Comparison of ENCODE assay signal across 32 mouse cellular contexts in genomic region chr16:39132459-39132858, GRCm38 (mm10).
"Had no signal": no experiment of that assay in that cellular context is flagged by ENCODE, and none has a peak within 500 bp of the region (broad histone marks: within the 10 kb centered on the region; RNA-seq: fewer than 3 reads in every experiment).

No protein-coding gene starts in this region.

- H3K36me3 ChIP-seq: heart, embryonic 10.5 days; heart, embryonic 12.5 days; heart, embryonic 13.5 days; heart, embryonic 15.5 days; hindbrain, embryonic 10.5 days; hindbrain, embryonic 12.5 days; hindbrain, embryonic 13.5 days; hindbrain, embryonic 15.5 days; intestine, embryonic 15.5 days; kidney, embryonic 15.5 days had no signal

- H3K4me2 ChIP-seq: heart, embryonic 11.5 days; heart, embryonic 12.5 days; heart, embryonic 13.5 days; heart, embryonic 15.5 days; hindbrain, embryonic 12.5 days; hindbrain, embryonic 13.5 days; hindbrain, embryonic 14.5 days; hindbrain, embryonic 15.5 days; intestine, embryonic 15.5 days; kidney, embryonic 15.5 days had no signal

- DNase-seq: heart, postnatal 10 days; heart, postnatal 14 days; heart, postnatal 36 days; heart, postnatal 4 days; kidney, adult 11 months; kidney, adult 18-20 months; kidney, adult 2 months; kidney, adult 8-10 months; kidney, adult 9 months; kidney, postnatal 10 days; kidney, postnatal 14 days; kidney, postnatal 25 days; kidney, postnatal 36 days; kidney, postnatal 4 days; layer of hippocampus, adult 9-11 months; layer of hippocampus, postnatal 36 days had no signal

- H3K27ac ChIP-seq: heart, embryonic 10.5 days; heart, embryonic 13.5 days; heart, embryonic 15.5 days; hindbrain, embryonic 10.5 days; hindbrain, embryonic 12.5 days; hindbrain, embryonic 13.5 days; hindbrain, embryonic 14.5 days; hindbrain, embryonic 15.5 days; hindbrain, postnatal 0 days; intestine, embryonic 15.5 days; kidney, embryonic 15.5 days; kidney, postnatal 0 days; layer of hippocampus, adult 2 months; left cerebral cortex, adult 2 months had no signal

- H3K27me3 ChIP-seq: heart, embryonic 12.5 days; heart, embryonic 13.5 days; heart, embryonic 15.5 days; hindbrain, embryonic 12.5 days; hindbrain, embryonic 13.5 days; hindbrain, embryonic 15.5 days; intestine, embryonic 15.5 days; kidney, embryonic 15.5 days had no signal

- H3K4me3 ChIP-seq: heart, embryonic 10.5 days; heart, embryonic 12.5 days; heart, embryonic 13.5 days; heart, embryonic 15.5 days; hindbrain, embryonic 10.5 days; hindbrain, embryonic 12.5 days; hindbrain, embryonic 13.5 days; hindbrain, embryonic 15.5 days; intestine, embryonic 15.5 days; kidney, embryonic 15.5 days; layer of hippocampus, adult 2 months; left cerebral cortex, adult 2 months had no signal

- H3K4me1 ChIP-seq: heart, embryonic 10.5 days; heart, embryonic 12.5 days; heart, embryonic 13.5 days; heart, embryonic 15.5 days; hindbrain, embryonic 10.5 days; hindbrain, embryonic 12.5 days; hindbrain, embryonic 13.5 days; hindbrain, embryonic 15.5 days; intestine, embryonic 15.5 days; kidney, embryonic 15.5 days had no signal

- H3K9me3 ChIP-seq: heart, embryonic 10.5 days; heart, embryonic 15.5 days; hindbrain, embryonic 10.5 days; hindbrain, embryonic 12.5 days; hindbrain, embryonic 13.5 days; hindbrain, embryonic 15.5 days; intestine, embryonic 15.5 days; kidney, embryonic 15.5 days had no signal

- H3K9ac ChIP-seq: heart, embryonic 12.5 days; heart, embryonic 13.5 days; heart, embryonic 15.5 days; hindbrain, embryonic 12.5 days; hindbrain, embryonic 13.5 days; hindbrain, embryonic 14.5 days; hindbrain, embryonic 15.5 days; intestine, embryonic 15.5 days; kidney, embryonic 15.5 days had no signal
